Mouse (Mus musculus) liver, embryonic 15.5 days (tissue): ENCODE data around the gene Adamts20. TPM values are rescaled to one million over a fixed set of nuclear protein-coding genes. Genes with fewer than 3 reads are reported as not detected.

Source experiments
- ATAC-seq: fragments of 200-750 bp; cut with Nextera tagmentation; 2 replicates; pipeline ENCODE4 v1.8.0; 2017; ENCODE audit warnings: moderate number of reproducible peaks, mild to moderate bottlenecking, moderate library complexity; ENCODE audit not compliant: insufficient read depth
- H3K27ac ChIP-seq: fragments of 300-500 bp; sonication (generic); replicated peaks from 2 replicates; pipeline ENCODE4 v1.5.1; 2015; ENCODE audit warnings: mild to moderate bottlenecking, inconsistent platforms
- H3K27me3 ChIP-seq: fragments of 300-500 bp; sonication (generic); 2 replicates; pipeline ENCODE4 v1.6.1; 2015; ENCODE audit warnings: mild to moderate bottlenecking, inconsistent platforms
- H3K36me3 ChIP-seq: fragments of 300-500 bp; sonication (generic); replicated peaks from 2 replicates; pipeline ENCODE4 v1.6.1; 2015; ENCODE audit warnings: moderate library complexity, mild to moderate bottlenecking, inconsistent platforms
- H3K4me1 ChIP-seq: fragments of 300-500 bp; sonication (generic); replicated peaks from 2 replicates; pipeline ENCODE4 v1.6.1; 2015; ENCODE audit warnings: inconsistent platforms
- H3K4me2 ChIP-seq: fragments of 300-500 bp; sonication (generic); 2 replicates; pipeline ENCODE4 v1.6.1; 2015; ENCODE audit warnings: moderate library complexity, mild to moderate bottlenecking, inconsistent platforms
- H3K4me3 ChIP-seq: fragments of 300-500 bp; sonication (generic); replicated peaks from 2 replicates; pipeline ENCODE4 v1.5.1; 2015; ENCODE audit warnings: mild to moderate bottlenecking, inconsistent platforms
- H3K9ac ChIP-seq: fragments of 300-500 bp; sonication (generic); 2 replicates; pipeline ENCODE4 v1.6.1; 2015; ENCODE audit warnings: moderate library complexity, mild to moderate bottlenecking, inconsistent platforms
- H3K9me3 ChIP-seq: fragments of 300-500 bp; sonication (generic); replicated peaks from 2 replicates; pipeline ENCODE4 v1.6.1; 2016; ENCODE audit warnings: inconsistent platforms
- WGBS: fragments of 180-500 bp; shearing (Covaris S2); methylation state at CpG from one replicate; pipeline ENCODE4 v1.1.7; 2015; ENCODE audit warnings: mixed read lengths; ENCODE audit not compliant: insufficient replicate concordance; 5-methylcytosine and 5-hydroxymethylcytosine counted together
- polyA plus RNA-seq: library from polyadenylated mRNA; unstranded; fragments of >200 nt; fragmentation: Nextera tagmentation; extraction: Ambion mirVana; gene quantifications from 2 replicates; pipeline ENCODE4 v1.2.1, GENCODE M21; 2015

The Adamts20 gene
- polyA plus RNA-seq, 1 experiment from 2014 or later, result 0.06 TPM

GRCm38 (mm10) chr15:94478706-94479105 is 13.5 kb upstream of the Adamts20 start:
- 19% methylated on average over 13 of the region's 13 CpGs for WGBS

GRCm38 (mm10) chr15:94477287-94477686 is 12.1 kb upstream of the Adamts20 start:
- Histone ChIP-seq H3K27ac (no peak overlapping the region), H3K36me3 (no peaks in the 10 kb centered on the region), H3K27me3 (no peaks in the 10 kb centered on the region), H3K4me3 (no peak overlapping the region), H3K9me3 (no peaks in the 10 kb centered on the region), H3K4me2 (no peak overlapping the region), H3K9ac (no peak overlapping the region), H3K4me1 (no peaks in the 10 kb centered on the region)
- WGBS, result 54% methylated on average over 7 of the region's 7 CpGs
- no peak for ATAC-seq

More at GRCm38 (mm10) chr15:94478706-94479105, 13.5 kb upstream of the Adamts20 start:
- no peaks in the 10 kb centered on the region for H3K36me3 ChIP-seq
- no peak for ATAC-seq
- no peaks in the 10 kb centered on the region for H3K9me3 ChIP-seq
- H3K4me1 ChIP-seq, result no peaks in the 10 kb centered on the region
- no peak overlapping the region for H3K4me3 ChIP-seq
- H3K9ac ChIP-seq, result no peak overlapping the region
- no peaks in the 10 kb centered on the region for H3K27me3 ChIP-seq
- H3K27ac ChIP-seq, result no peak overlapping the region
- no peak overlapping the region for H3K4me2 ChIP-seq

GRCm38 (mm10) chr15:94475975-94476374 is 10.8 kb upstream of the Adamts20 start:
- no peaks in the 10 kb centered on the region for H3K9me3 ChIP-seq
- ATAC-seq, result no peak

GRCm38 (mm10) chr15:94470361-94470760 is 5.1 kb upstream of the Adamts20 start:
- Histone ChIP-seq H3K4me1 (no peaks in the 10 kb centered on the region), H3K9me3 (no peaks in the 10 kb centered on the region), H3K27ac (no peak overlapping the region), H3K9ac (no peak overlapping the region), H3K4me2 (no peak overlapping the region), H3K27me3 (no peaks in the 10 kb centered on the region), H3K36me3 (no peaks in the 10 kb centered on the region), H3K4me3 (no peak overlapping the region)
- ATAC-seq, result no peak
- WGBS, result 27% methylated on average over 5 of the region's 5 CpGs

More at GRCm38 (mm10) chr15:94475975-94476374, 10.8 kb upstream of the Adamts20 start:
- Histone ChIP-seq H3K4me2 (no peak overlapping the region), H3K4me1 (no peaks in the 10 kb centered on the region), H3K27ac (no peak overlapping the region), H3K27me3 (no peaks in the 10 kb centered on the region), H3K36me3 (no peaks in the 10 kb centered on the region), H3K4me3 (no peak overlapping the region), H3K9ac (no peak overlapping the region)
- WGBS, result 64% methylated on average over 5 of the region's 5 CpGs

- no peaks in the 10 kb centered on the region for H3K36me3 ChIP-seq
- no peaks in the 10 kb centered on the region for H3K27me3 ChIP-seq
- no peak overlapping the region for H3K4me2 ChIP-seq
- H3K4me3 ChIP-seq, result no peak overlapping the region
- no peaks in the 10 kb centered on the region for H3K9me3 ChIP-seq
- WGBS, result 72% methylated on average over 14 of the region's 14 CpGs
- ATAC-seq, result no peak
- H3K27ac ChIP-seq, result no peak overlapping the region
- no peaks in the 10 kb centered on the region for H3K4me1 ChIP-seq
- no peak overlapping the region for H3K9ac ChIP-seq
Observed at GRCm38 (mm10) chr15:94464881-94465280, 337 bp downstream of the Adamts20 start.

- no peak overlapping the region for H3K27ac ChIP-seq
- H3K4me2 ChIP-seq, result no peak overlapping the region
- no peaks in the 10 kb centered on the region for H3K36me3 ChIP-seq
- H3K9me3 ChIP-seq, result no peaks in the 10 kb centered on the region
- no peak overlapping the region for H3K4me3 ChIP-seq
- H3K4me1 ChIP-seq, result no peaks in the 10 kb centered on the region
- no peak for ATAC-seq
- H3K27me3 ChIP-seq, result no peaks in the 10 kb centered on the region
- 40% methylated on average over 3 of the region's 3 CpGs for WGBS
- H3K9ac ChIP-seq, result no peak overlapping the region
Observed at GRCm38 (mm10) chr15:94463251-94463650, 2.0 kb downstream of the Adamts20 start.

GRCm38 (mm10) chr15:94462206-94462605 is 3.0 kb downstream of the Adamts20 start:
- H3K9ac ChIP-seq, result no peak overlapping the region
- H3K36me3 ChIP-seq, result no peaks in the 10 kb centered on the region
- 38% methylated on average over 3 of the region's 3 CpGs for WGBS
- H3K9me3 ChIP-seq, result no peaks in the 10 kb centered on the region
- no peak for ATAC-seq
- no peaks in the 10 kb centered on the region for H3K4me1 ChIP-seq
- no peak overlapping the region for H3K27ac ChIP-seq
- H3K27me3 ChIP-seq, result no peaks in the 10 kb centered on the region
- H3K4me2 ChIP-seq, result no peak overlapping the region
- no peak overlapping the region for H3K4me3 ChIP-seq

- WGBS, result 65% methylated on average over 9 of the region's 9 CpGs
Observed at GRCm38 (mm10) chr15:94461166-94461565, 4.1 kb downstream of the Adamts20 start.

GRCm38 (mm10) chr15:94457636-94458390 is 7.4 kb downstream of the Adamts20 start:
- Histone ChIP-seq H3K9ac (no peak overlapping the region), H3K27me3 (no peaks in the 10 kb centered on the region), H3K27ac (no peak overlapping the region), H3K9me3 (no peaks in the 10 kb centered on the region), H3K4me3 (no peak overlapping the region), H3K4me1 (no peaks in the 10 kb centered on the region), H3K4me2 (no peak overlapping the region), H3K36me3 (no peaks in the 10 kb centered on the region)
- ATAC-seq, result no peak
- 65% methylated on average over 18 of the region's 18 CpGs for WGBS

More at GRCm38 (mm10) chr15:94461166-94461565, 4.1 kb downstream of the Adamts20 start:
- H3K27me3 ChIP-seq, result no peaks in the 10 kb centered on the region
- H3K36me3 ChIP-seq, result no peaks in the 10 kb centered on the region
- no peak for ATAC-seq
- no peak overlapping the region for H3K4me3 ChIP-seq
- no peak overlapping the region for H3K27ac ChIP-seq
- H3K9ac ChIP-seq, result no peak overlapping the region
- H3K9me3 ChIP-seq, result no peaks in the 10 kb centered on the region
- H3K4me1 ChIP-seq, result no peaks in the 10 kb centered on the region
- no peak overlapping the region for H3K4me2 ChIP-seq

GRCm38 (mm10) chr15:94452848-94453247 is 12.4 kb downstream of the Adamts20 start:
- H3K9me3 ChIP-seq, result no peaks in the 10 kb centered on the region
- no peak for ATAC-seq
- H3K4me2 ChIP-seq, result no peak overlapping the region
- no peak overlapping the region for H3K27ac ChIP-seq
- no peaks in the 10 kb centered on the region for H3K4me1 ChIP-seq
- no peaks in the 10 kb centered on the region for H3K36me3 ChIP-seq
- WGBS, result 9% methylated on average over 5 of the region's 5 CpGs
- H3K9ac ChIP-seq, result no peak overlapping the region
- H3K4me3 ChIP-seq, result no peak overlapping the region
- H3K27me3 ChIP-seq, result no peaks in the 10 kb centered on the region

- Histone ChIP-seq H3K4me1 (no peaks in the 10 kb centered on the region), H3K27ac (no peak overlapping the region), H3K27me3 (no peaks in the 10 kb centered on the region), H3K4me3 (no peak overlapping the region), H3K9ac (no peak overlapping the region), H3K9me3 (no peaks in the 10 kb centered on the region), H3K4me2 (no peak overlapping the region), H3K36me3 (no peaks in the 10 kb centered on the region)
- WGBS, result 74% methylated on average over 8 of the region's 8 CpGs
- ATAC-seq, result no peak
Observed at GRCm38 (mm10) chr15:94451600-94451999, 13.6 kb downstream of the Adamts20 start.
